Mouse (Mus musculus) hindbrain, embryonic 14.5 days (tissue): ENCODE results near the gene Eif5. TPM values are rescaled to one million over a fixed set of nuclear protein-coding genes. Genes with fewer than 3 reads are reported as not detected.

Source experiments
- ATAC-seq: fragments of 200-750 bp; cut with Nextera tagmentation; 2 replicates; pipeline ENCODE4 v1.8.0; 2017; ENCODE audit warnings: moderate number of reproducible peaks, mild to moderate bottlenecking, moderate TSS enrichment, moderate library complexity; ENCODE audit not compliant: low FRiP score
- DNase-seq: peaks from one replicate; pipeline ENCODE4 v3.0.0-alpha.2; 2015; ENCODE audit warnings: low spot score
- H3K27ac ChIP-seq: fragments of 300-500 bp; sonication (generic); 2 replicates; pipeline ENCODE4 v1.5.1; 2014; ENCODE audit warnings: mild to moderate bottlenecking, moderate library complexity
- H3K27me3 ChIP-seq: fragments of 300-500 bp; sonication (generic); 2 replicates; pipeline ENCODE4 v1.6.1; 2014; ENCODE audit warnings: mild to moderate bottlenecking, low read length, mixed read lengths; ENCODE audit not compliant: control insufficient read depth, insufficient read depth
- H3K36me3 ChIP-seq: fragments of 300-500 bp; sonication (generic); replicated peaks from 2 replicates; pipeline ENCODE4 v1.6.1; 2014; ENCODE audit not compliant: control insufficient read depth, insufficient read depth
- H3K4me1 ChIP-seq: fragments of 300-500 bp; sonication (generic); replicated peaks from 2 replicates; pipeline ENCODE4 v1.6.1; 2014; ENCODE audit warnings: antibody characterized with exemption, low read length, mixed read lengths; ENCODE audit not compliant: control insufficient read depth, insufficient read depth
- H3K4me2 ChIP-seq: fragments of 300-500 bp; sonication (generic); replicated peaks from 2 replicates; pipeline ENCODE4 v1.6.1; 2014; ENCODE audit warnings: mild to moderate bottlenecking, moderate library complexity
- H3K4me3 ChIP-seq: fragments of 300-500 bp; sonication (generic); replicated peaks from 2 replicates; pipeline ENCODE4 v1.5.1; 2014; ENCODE audit warnings: mild to moderate bottlenecking, low read length
- H3K9ac ChIP-seq: fragments of 300-500 bp; sonication (generic); 2 replicates; pipeline ENCODE4 v1.6.1; 2014
- H3K9me3 ChIP-seq: fragments of 300-500 bp; sonication (generic); 2 replicates; pipeline ENCODE4 v1.6.1; 2016; ENCODE audit warnings: low read length; ENCODE audit not compliant: control insufficient read depth
- WGBS: fragments of 180-500 bp; shearing (Covaris S2); extraction: QIAGEN DNeasy Blood & Tissue Kit; methylation state at CpG from one replicate; pipeline ENCODE4 v1.1.7; 2014; 5-methylcytosine and 5-hydroxymethylcytosine counted together
- polyA plus RNA-seq: library from polyadenylated mRNA; unstranded; fragments of >200 nt; fragmentation: Nextera tagmentation; extraction: Ambion mirVana; gene quantifications from 2 replicates; pipeline ENCODE4 v1.2.1, GENCODE M21; 2014

Eif5 gene
- polyA plus RNA-seq, 1 experiment from 2014 or later: 543 TPM

DNA sequence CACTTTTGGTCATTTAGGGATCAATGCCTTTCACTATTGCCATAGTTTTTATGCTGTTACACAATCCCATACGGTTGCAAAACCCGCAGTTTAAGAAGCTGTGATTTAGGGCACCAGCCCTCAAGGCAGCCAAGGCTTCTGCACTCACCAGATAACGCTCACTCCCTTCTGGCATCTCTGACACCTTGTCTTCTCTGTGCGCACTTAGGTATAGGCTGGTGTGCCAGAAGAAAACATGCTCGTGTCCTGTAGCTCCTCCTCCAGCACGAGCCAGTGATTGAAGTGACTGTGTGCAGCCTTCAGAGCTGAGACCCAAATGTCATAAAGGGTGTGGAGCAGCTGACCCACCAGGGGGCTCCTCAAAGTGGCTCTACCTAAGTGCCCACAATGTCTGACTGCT, 2.5 kb upstream of the Eif5 start:
- 75% methylated on average over 6 of the region's 6 CpGs for WGBS
- H3K27ac ChIP-seq: no peak overlapping the region
- H3K9ac ChIP-seq: no peak overlapping the region
- DNase-seq (no peak), ATAC-seq (no peak)
- no peaks in the 10 kb centered on the region for H3K27me3 ChIP-seq
- peaks cover 12% of the 10 kb centered on the region for H3K36me3 ChIP-seq
- H3K4me2 ChIP-seq: no peak overlapping the region
- peaks cover 20% of the 10 kb centered on the region for H3K4me1 ChIP-seq
- H3K4me3 ChIP-seq: no peak overlapping the region
- H3K9me3 ChIP-seq: no peaks in the 10 kb centered on the region

DNA sequence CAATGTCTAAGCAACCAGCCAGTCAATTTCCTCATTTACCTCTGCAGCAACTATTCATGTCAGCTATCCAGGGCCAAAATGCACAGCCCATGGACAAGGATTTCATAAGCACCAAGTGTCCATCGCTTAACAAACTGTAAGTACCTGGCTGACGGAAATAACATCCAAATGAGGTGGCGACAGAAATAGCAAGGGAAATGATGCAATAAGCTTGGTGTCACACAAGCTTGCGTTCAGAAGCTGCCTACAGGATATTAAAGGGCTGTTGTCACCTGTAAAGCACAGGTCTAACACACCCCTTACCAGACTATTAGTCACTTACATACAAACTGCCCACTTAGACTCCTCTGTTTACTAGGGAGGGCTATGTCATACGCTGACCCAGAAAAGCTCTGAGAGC, 2.1 kb upstream of the Eif5 start:
- H3K4me3 ChIP-seq: no peak overlapping the region
- no peaks in the 10 kb centered on the region for H3K27me3 ChIP-seq
- no peak overlapping the region for H3K9ac ChIP-seq
- ATAC-seq (no peak), DNase-seq (no peak)
- no peak overlapping the region for H3K27ac ChIP-seq
- H3K9me3 ChIP-seq: no peaks in the 10 kb centered on the region
- peaks cover 16% of the 10 kb centered on the region for H3K36me3 ChIP-seq
- H3K4me2 ChIP-seq: no peak overlapping the region
- WGBS: 91% methylated on average over 5 of the region's 5 CpGs
- peaks cover 24% of the 10 kb centered on the region for H3K4me1 ChIP-seq

DNA sequence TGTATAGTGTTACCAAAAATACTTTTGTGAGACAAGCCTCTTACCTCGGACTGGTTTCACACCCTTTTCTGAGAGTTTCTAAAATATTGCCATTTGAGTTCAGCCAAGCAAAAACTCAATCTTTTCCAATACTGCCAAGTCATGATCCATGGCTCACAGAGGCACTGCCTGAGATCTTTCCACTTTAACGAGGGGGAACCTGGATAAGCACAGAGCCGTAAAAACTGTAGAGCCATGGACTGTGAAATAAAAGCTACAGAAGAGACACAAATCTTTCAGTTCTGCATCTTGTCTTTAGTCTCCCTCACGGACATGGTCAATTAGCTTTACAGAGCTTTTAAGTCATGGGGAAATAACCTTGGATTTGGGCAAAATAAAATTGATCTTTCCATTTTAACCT, 1.1 kb upstream of the Eif5 start:
- ATAC-seq (no peak), DNase-seq (no peak)
- H3K36me3 ChIP-seq: peaks cover 26% of the 10 kb centered on the region
- H3K9ac ChIP-seq: peak overlapping the region; percentile 98
- H3K4me2 ChIP-seq: peak overlapping the region; percentile 74
- H3K9me3 ChIP-seq: no peaks in the 10 kb centered on the region
- no peaks in the 10 kb centered on the region for H3K27me3 ChIP-seq
- H3K27ac ChIP-seq: peak overlapping the region; percentile 92
- H3K4me1 ChIP-seq: peaks cover 24% of the 10 kb centered on the region
- peak overlapping the region; percentile 100 for H3K4me3 ChIP-seq
- WGBS: 38% methylated on average over 4 of the region's 4 CpGs

DNA sequence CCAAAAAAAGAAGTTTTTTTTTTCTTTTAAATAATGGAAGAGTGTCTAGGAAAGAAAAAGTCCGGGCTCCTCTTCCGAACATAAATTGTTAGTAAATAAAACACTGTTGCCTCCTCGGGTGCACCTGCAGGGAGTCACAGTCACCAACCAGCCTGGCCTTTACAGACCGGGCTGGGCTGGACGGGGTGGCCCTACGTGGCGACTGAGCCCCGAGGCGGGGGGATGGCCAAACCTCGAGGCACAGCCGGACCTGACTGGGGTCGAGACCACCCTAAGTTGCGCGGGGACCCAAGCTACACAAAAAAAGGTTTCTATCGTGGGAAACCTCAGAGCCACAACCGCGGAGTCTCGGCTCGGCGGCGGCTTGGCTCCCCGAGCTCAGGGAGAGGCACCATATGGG, 475 bp upstream of the Eif5 start:
- DNase-seq: peak; percentile 30
- peak; percentile 22 for ATAC-seq
- peaks cover 24% of the 10 kb centered on the region for H3K4me1 ChIP-seq

DNA sequence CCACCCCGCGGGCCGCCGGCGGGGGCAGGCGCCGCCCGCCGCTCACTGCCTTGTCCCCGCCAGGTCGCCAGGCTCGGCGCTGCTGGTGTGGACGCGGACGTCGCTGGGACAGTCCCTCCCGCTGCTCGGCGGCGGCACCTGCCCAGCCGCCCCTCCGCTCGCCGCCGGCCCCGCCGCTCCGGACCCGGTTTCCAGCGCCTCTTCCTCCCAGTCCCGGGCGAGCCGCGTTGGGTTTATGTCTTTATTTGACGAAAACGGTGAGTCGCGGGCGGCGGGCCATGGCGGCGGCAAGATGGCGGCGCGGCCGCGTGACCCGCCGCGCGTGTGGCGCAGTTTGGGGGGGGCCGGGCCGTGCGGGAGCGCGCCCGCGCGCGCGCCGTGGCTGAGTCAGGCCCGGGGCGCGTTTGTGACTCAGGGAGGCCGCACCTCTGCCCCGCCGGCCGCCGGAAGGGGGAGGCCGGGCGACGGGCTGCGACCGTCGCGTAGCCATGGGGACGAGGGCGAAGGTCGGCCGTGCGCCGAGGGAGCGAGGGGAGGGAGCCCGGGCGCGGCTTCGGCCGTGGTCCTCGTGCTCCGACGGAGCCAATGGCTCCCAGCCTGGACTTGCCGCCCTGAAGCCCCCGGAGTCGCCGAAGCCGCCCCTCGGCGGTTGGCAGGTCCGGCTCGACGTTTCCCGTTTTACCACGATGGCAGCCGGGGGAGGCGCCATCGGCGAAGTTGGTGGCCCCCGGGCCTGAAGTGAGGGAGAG, 650 bp downstream of the Eif5 start:
- peaks cover 43% of the 10 kb centered on the region for H3K36me3 ChIP-seq
- peak overlapping the region; percentile 88 for H3K4me2 ChIP-seq
- peak overlapping the region; percentile 100 for H3K4me3 ChIP-seq
- WGBS: under 1% methylated on average over 68 of the region's 111 CpGs
- H3K27ac ChIP-seq: peak overlapping the region; percentile 99
- no peaks in the 10 kb centered on the region for H3K9me3 ChIP-seq
- H3K9ac ChIP-seq: peak overlapping the region; percentile 96
- peaks cover 24% of the 10 kb centered on the region for H3K4me1 ChIP-seq
- no peaks in the 10 kb centered on the region for H3K27me3 ChIP-seq
- ATAC-seq (peak; percentile 57), DNase-seq (peak; percentile 80)

More for the DNA sequence above, 475 bp upstream of the Eif5 start:
- Histone ChIP-seq H3K9me3 (no peaks in the 10 kb centered on the region), H3K27ac (peak overlapping the region; percentile 92), H3K9ac (peak overlapping the region; percentile 98), H3K36me3 (peaks cover 32% of the 10 kb centered on the region), H3K27me3 (no peaks in the 10 kb centered on the region), H3K4me3 (peak overlapping the region; percentile 100), H3K4me2 (peak overlapping the region; percentile 74)
- under 1% methylated on average over 22 of the region's 22 CpGs for WGBS

DNA sequence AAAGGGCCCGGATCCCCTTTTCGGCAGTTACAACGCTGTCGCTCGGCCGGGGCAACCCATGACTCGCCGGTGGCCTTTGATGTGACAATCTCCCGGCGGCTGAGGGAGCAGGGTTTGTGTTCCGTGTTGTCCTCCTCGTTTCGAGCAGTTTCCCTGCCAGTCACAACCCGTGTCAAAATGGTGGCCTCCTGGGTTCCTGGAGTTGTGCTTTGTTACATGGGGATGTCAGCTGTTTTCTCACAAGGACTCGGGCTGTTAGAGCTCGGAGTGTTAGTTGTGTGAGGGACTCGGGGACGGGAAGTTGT, 1.2 kb downstream of the Eif5 start:
- Histone ChIP-seq H3K4me2 (peak overlapping the region; percentile 88), H3K4me1 (peaks cover 24% of the 10 kb centered on the region), H3K9ac (peak overlapping the region; percentile 96), H3K27ac (peak overlapping the region; percentile 99), H3K36me3 (peaks cover 49% of the 10 kb centered on the region), H3K9me3 (no peaks in the 10 kb centered on the region), H3K4me3 (peak overlapping the region; percentile 100), H3K27me3 (no peaks in the 10 kb centered on the region)
- ATAC-seq: no peak
- 2% methylated on average over 18 of the region's 18 CpGs for WGBS
- no peak for DNase-seq

DNA sequence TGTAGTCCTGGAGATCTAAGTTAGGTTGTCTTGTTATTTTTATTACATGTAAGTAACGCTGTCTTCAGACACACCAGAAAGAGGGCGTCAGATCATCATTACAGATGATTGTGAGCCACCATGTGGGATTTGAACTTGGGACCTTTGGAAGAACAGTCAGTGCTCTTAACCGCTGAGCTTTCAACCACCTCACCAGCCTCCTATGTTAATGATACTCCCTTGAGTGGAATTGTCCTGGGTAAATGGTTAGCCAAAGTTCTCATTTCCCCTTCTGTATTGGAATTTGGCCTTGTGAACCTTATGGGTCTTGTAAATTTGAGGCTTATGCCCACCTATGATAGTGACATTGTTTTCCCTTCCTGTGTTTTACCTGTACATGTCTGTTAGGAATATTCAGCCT, 9.3 kb downstream of the Eif5 start:
- WGBS: 91% methylated on average over 3 of the region's 3 CpGs
- no peaks in the 10 kb centered on the region for H3K9me3 ChIP-seq
- peaks cover 67% of the 10 kb centered on the region for H3K36me3 ChIP-seq

DNA sequence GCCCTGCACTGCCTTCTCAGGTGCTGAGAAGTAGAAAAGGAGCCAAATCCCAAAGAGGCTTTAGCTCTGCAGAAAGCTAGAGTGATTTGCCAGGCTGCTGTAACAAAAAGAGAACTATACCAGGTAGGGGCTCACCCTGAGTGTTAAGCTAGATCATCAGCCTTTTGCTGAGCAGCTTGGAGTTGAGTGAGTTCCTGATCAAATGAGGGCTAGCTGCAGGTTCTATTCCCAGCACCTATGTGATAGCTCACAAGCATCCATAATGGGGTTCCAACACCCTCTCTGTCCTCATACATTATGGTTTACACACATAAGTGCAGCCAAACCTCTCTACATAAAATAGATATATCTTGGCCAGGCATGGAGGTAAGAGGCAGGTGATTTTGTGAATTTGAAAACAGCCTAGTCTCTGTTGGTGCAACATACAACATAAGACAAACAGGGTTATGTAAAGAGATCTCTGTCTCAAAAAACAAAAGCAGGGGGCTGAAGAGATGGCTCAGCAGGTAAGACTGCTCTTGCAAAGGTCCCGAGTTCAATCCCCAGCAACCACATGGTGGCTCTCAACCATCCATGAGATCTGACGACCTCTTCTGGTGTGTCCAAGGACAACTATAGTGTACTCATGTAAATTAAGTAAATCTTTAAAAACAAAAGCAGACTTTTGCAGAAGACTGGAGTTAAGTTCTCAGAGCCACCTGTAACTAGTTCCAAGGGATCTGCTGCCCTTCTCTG, 10.9 kb downstream of the Eif5 start:
- Histone ChIP-seq H3K9me3 (no peaks in the 10 kb centered on the region), H3K4me2 (no peak overlapping the region), H3K36me3 (peaks cover 51% of the 10 kb centered on the region), H3K27ac (no peak overlapping the region), H3K9ac (no peak overlapping the region), H3K4me3 (no peak overlapping the region), H3K4me1 (no peaks in the 10 kb centered on the region), H3K27me3 (no peaks in the 10 kb centered on the region)
- peak; percentile 23 for DNase-seq
- WGBS: 62% methylated on average over 2 of the region's 2 CpGs
- no peak for ATAC-seq

More for the DNA sequence above, 9.3 kb downstream of the Eif5 start:
- Histone ChIP-seq H3K4me3 (no peak overlapping the region), H3K27ac (no peak overlapping the region), H3K4me1 (no peaks in the 10 kb centered on the region), H3K9ac (no peak overlapping the region), H3K4me2 (no peak overlapping the region), H3K27me3 (no peaks in the 10 kb centered on the region)
- DNase-seq (no peak), ATAC-seq (no peak)

DNA sequence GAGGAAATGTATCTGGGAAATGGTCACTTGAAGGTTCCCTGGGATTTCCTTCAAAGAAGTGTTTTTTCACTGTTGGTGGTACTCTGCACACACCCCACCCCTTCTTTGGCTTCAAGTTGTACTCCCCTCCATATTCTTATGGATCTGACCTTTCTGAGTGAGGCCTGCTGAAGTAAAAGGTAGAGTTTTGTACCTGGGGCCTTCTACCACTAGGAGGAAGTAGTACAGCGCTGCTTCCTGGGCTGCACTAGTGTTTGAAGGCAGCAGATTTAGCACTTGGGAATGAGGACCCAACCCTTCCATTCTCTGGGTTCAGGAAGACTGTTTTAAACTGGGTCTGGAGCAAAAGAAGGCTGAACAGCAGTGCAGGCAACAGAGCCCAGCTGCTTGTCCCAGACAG, 12.9 kb downstream of the Eif5 start:
- ATAC-seq: no peak
- 61% methylated on average over 1 of the region's 1 CpGs for WGBS
- DNase-seq: peak; percentile 21
- Histone ChIP-seq H3K27ac (no peak overlapping the region), H3K36me3 (peaks cover 34% of the 10 kb centered on the region), H3K4me1 (no peaks in the 10 kb centered on the region), H3K27me3 (no peaks in the 10 kb centered on the region), H3K9ac (no peak overlapping the region), H3K9me3 (no peaks in the 10 kb centered on the region), H3K4me2 (no peak overlapping the region), H3K4me3 (no peak overlapping the region)
